Mouse (Mus musculus): Measurements from ENCODE around the gene Prkch.

DNA sequence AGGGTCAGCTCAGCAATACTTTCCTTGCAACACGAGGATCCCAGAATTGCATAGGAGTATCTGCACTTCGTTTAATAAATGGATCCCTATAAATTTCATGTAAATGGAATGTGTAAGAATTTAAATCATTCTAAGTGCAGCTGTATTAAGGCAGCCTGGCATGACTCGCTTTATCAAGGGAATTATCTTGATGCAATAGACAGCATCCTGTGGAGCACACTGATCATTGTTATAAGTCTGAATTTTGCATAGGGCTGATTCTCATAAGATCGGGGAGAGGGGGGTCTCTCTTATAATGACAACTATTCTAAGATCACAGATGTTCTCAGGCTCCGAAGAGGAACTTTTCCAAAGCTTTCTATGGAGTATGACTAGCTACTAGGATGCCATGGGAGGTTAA lies 226.3 kb downstream of the Prkch start:
- TF ChIP-seq CTCF (IDR thresholded peaks at IDR 0.05; ENCODE audit: insufficient read depth, low read depth, low read length) (no peak), POLR2A (IDR thresholded peaks at IDR 0.05; ENCODE audit: insufficient read depth, low read depth, low read length) (no peak)
